Mouse (Mus musculus) heart, embryonic 12.5 days (tissue): Measurements from ENCODE around the gene Foxp4. TPM values are rescaled to one million over a fixed set of nuclear protein-coding genes. Genes with fewer than 3 reads are reported as not detected.
A peak's percentile ranks its signal among the peaks of the same experiment; 100 is the strongest.
"Not testable (repeated sequence)": the region's sequence is repeated elsewhere in the genome, so short reads cannot be mapped to it uniquely, and the experiment has no call there.

Source experiments
- ATAC-seq: fragments of 200-750 bp; cut with Nextera tagmentation; 2 replicates; pipeline ENCODE4 v1.8.0; 2017; ENCODE audit warnings: moderate TSS enrichment, moderate library complexity; ENCODE audit not compliant: insufficient number of reproducible peaks, low FRiP score
- H3K27ac ChIP-seq: fragments of 300-500 bp; sonication (generic); 2 replicates; pipeline ENCODE4 v1.5.1; 2016; ENCODE audit warnings: mild to moderate bottlenecking, moderate library complexity; ENCODE audit not compliant: poor library complexity, severe bottlenecking
- H3K27me3 ChIP-seq: fragments of 300-500 bp; sonication (generic); replicated peaks from 2 replicates; pipeline ENCODE4 v1.6.1; 2016; ENCODE audit warnings: mild to moderate bottlenecking, moderate library complexity
- H3K36me3 ChIP-seq: fragments of 300-500 bp; sonication (generic); 2 replicates; pipeline ENCODE4 v1.6.1; 2016; ENCODE audit warnings: mild to moderate bottlenecking, moderate library complexity
- H3K4me1 ChIP-seq: fragments of 300-500 bp; sonication (generic); replicated peaks from 2 replicates; pipeline ENCODE4 v1.6.1; 2016; ENCODE audit warnings: mild to moderate bottlenecking
- H3K4me2 ChIP-seq: fragments of 300-500 bp; sonication (generic); 2 replicates; pipeline ENCODE4 v1.6.1; 2016; ENCODE audit warnings: mild to moderate bottlenecking, moderate library complexity
- H3K4me3 ChIP-seq: fragments of 300-500 bp; sonication (generic); 2 replicates; pipeline ENCODE4 v1.5.1; 2016; ENCODE audit warnings: mild to moderate bottlenecking
- H3K9ac ChIP-seq: fragments of 300-500 bp; sonication (generic); 2 replicates; pipeline ENCODE4 v1.6.1; 2016; ENCODE audit warnings: mild to moderate bottlenecking, moderate library complexity
- H3K9me3 ChIP-seq: fragments of 300-500 bp; sonication (generic); replicated peaks from 2 replicates; pipeline ENCODE4 v1.6.1; 2016; ENCODE audit warnings: mild to moderate bottlenecking, moderate library complexity
- WGBS: fragments of 180-500 bp; shearing (Covaris S2); methylation state at CpG from one replicate; pipeline ENCODE4 v1.1.7; 2016; 5-methylcytosine and 5-hydroxymethylcytosine counted together
- polyA plus RNA-seq: library from polyadenylated mRNA; unstranded; fragments of >200 nt; fragmentation: Nextera tagmentation; extraction: Ambion mirVana; gene quantifications from 2 replicates; pipeline ENCODE4 v1.2.1, GENCODE M21; 2016

Gene Foxp4
- polyA plus RNA-seq, 1 experiment from 2014 or later = 20.7 TPM

- H3K27ac ChIP-seq = not testable (repeated sequence)
- ATAC-seq = peak; percentile 34; the same call in 1 of the 2 replicates
- WGBS = 8% methylated on average over 22 of the region's 22 CpGs
Observed at GRCm38 (mm10) chr17:47851798-47852360, 72.6 kb downstream of the Foxp4 start.

DNA sequence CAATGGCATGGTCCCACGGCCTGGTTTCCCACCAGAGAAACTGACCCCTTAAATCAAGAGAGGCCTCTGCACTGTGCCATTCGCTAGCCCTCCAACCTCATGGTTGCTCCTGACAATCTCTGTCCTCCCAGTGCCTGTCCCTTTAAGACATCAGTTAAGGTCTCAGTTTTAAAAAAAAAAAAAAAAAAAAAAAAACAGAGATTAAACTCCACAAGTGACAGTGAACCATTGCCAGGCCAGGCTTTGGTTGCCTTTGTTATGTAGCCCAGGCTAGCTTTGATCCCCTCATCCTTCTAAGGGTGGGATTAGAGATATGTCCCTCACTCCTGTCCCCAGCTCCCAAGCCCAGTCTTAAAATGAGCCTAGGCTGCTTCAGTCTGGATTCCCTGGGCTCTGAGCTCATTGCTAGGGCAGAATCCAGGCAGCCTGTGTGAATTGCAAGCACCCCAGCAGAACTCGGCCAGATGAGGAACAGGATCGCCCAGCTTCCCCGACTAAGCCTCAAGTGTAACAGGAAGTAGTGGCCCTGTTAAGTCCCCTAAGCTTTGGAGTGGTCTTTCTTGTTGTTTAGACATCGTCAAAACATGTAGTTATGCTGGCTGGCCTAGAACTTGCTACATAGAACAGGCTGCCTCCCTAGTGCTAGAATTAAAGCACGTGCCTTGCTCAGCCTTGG lies 73.7 kb downstream of the Foxp4 start:
- Histone ChIP-seq H3K9me3 (0 out of 2 replicates have a peak, but pooled peaks cover 3% of the 10 kb centered on the region), H3K9ac (no peak overlapping the region), H3K27ac (peak overlapping the region; percentile 88), H3K36me3 (no peaks in the 10 kb centered on the region), H3K27me3 (no peaks in the 10 kb centered on the region), H3K4me2 (no peak overlapping the region), H3K4me3 (no peak overlapping the region), H3K4me1 (peaks cover 32% of the 10 kb centered on the region)
- no peak for ATAC-seq
- WGBS = 62% methylated on average over 7 of the region's 7 CpGs

More at GRCm38 (mm10) chr17:47851798-47852360, 72.6 kb downstream of the Foxp4 start:
- peak overlapping the region; percentile 54; the same call in 1 of the 2 replicates for H3K9ac ChIP-seq
- H3K27me3 ChIP-seq, H3K36me3 ChIP-seq, H3K9me3 ChIP-seq: not testable (repeated sequence)
- H3K4me3 ChIP-seq = peak overlapping the region; percentile 29
- peaks cover 32% of the 10 kb centered on the region for H3K4me1 ChIP-seq
- peak overlapping the region; percentile 63 for H3K4me2 ChIP-seq

- Histone ChIP-seq H3K27me3 (no peaks in the 10 kb centered on the region), H3K4me3 (no peak overlapping the region), H3K27ac (peak overlapping the region; percentile 88), H3K9me3 (no peaks in the 10 kb centered on the region), H3K36me3 (no peaks in the 10 kb centered on the region), H3K9ac (no peak overlapping the region), H3K4me2 (0 out of 2 replicates have a peak overlapping the region, but pooled peaks have one; percentile 20), H3K4me1 (peaks cover 32% of the 10 kb centered on the region)
- WGBS = 40% methylated on average over 3 of the region's 3 CpGs
- ATAC-seq = no peak
Observed at GRCm38 (mm10) chr17:47850035-47850434, 74.4 kb downstream of the Foxp4 start.

GRCm38 (mm10) chr17:47847985-47848384 lies 76.5 kb downstream of the Foxp4 start:
- Histone ChIP-seq H3K9me3 (peaks cover 6% of the 10 kb centered on the region; the same call in 1 of the 2 replicates), H3K4me3 (no peak overlapping the region), H3K27me3 (no peaks in the 10 kb centered on the region), H3K4me1 (peaks cover 32% of the 10 kb centered on the region), H3K27ac (no peak overlapping the region), H3K9ac (no peak overlapping the region), H3K4me2 (no peak overlapping the region), H3K36me3 (no peaks in the 10 kb centered on the region)
- no peak for ATAC-seq
- WGBS = 77% methylated on average over 6 of the region's 6 CpGs

- Histone ChIP-seq H3K9me3 (peaks cover 6% of the 10 kb centered on the region; the same call in 1 of the 2 replicates), H3K9ac (no peak overlapping the region), H3K27me3 (no peaks in the 10 kb centered on the region), H3K4me1 (peaks cover 19% of the 10 kb centered on the region), H3K4me2 (no peak overlapping the region), H3K27ac (no peak overlapping the region), H3K4me3 (no peak overlapping the region), H3K36me3 (no peaks in the 10 kb centered on the region)
- 75% methylated on average over 11 of the region's 11 CpGs for WGBS
- ATAC-seq = no peak
Observed at GRCm38 (mm10) chr17:47845609-47846008, 78.8 kb downstream of the Foxp4 start.

GRCm38 (mm10) chr17:47843465-47843864 lies 81.0 kb downstream of the Foxp4 start:
- WGBS = 91% methylated on average over 3 of the region's 3 CpGs

GRCm38 (mm10) chr17:47841931-47842623 lies 82.4 kb downstream of the Foxp4 start:
- 64% methylated on average over 19 of the region's 19 CpGs for WGBS
- Histone ChIP-seq H3K27ac (peak overlapping the region; percentile 41), H3K9ac (no peak overlapping the region), H3K4me3 (no peak overlapping the region), H3K9me3 (peaks cover 6% of the 10 kb centered on the region; the same call in 1 of the 2 replicates), H3K4me2 (no peak overlapping the region), H3K4me1 (peaks cover 13% of the 10 kb centered on the region), H3K36me3 (no peaks in the 10 kb centered on the region), H3K27me3 (no peaks in the 10 kb centered on the region)
- ATAC-seq = peak; percentile 10; the same call in 1 of the 2 replicates

More at GRCm38 (mm10) chr17:47843465-47843864, 81.0 kb downstream of the Foxp4 start:
- peaks cover 6% of the 10 kb centered on the region; the same call in 1 of the 2 replicates for H3K9me3 ChIP-seq
- peaks cover 4% of the 10 kb centered on the region for H3K4me1 ChIP-seq
- ATAC-seq = no peak
- H3K9ac ChIP-seq = no peak overlapping the region
- H3K4me3 ChIP-seq = no peak overlapping the region
- H3K27me3 ChIP-seq = no peaks in the 10 kb centered on the region
- no peak overlapping the region for H3K4me2 ChIP-seq
- no peaks in the 10 kb centered on the region for H3K36me3 ChIP-seq
- H3K27ac ChIP-seq = no peak overlapping the region

DNA sequence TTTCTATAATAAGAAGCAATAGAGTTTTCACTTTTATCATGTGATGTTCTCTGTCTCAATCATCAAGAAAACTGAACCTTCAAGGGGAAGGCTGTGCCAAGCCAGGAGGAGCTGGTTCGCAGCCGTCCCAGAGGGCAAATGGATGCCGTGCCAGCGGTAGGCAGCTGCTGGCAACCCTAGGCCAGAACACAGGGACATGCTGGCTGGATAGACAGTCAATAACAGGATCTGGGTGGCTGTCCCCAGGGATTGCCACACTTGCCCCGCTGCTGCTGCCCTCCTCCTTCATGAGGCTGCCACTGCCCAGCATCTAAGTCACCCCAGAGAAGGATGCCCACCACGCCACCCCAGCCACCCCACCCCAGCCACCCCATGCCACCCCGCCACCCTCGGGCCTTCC lies 82.9 kb downstream of the Foxp4 start:
- Histone ChIP-seq H3K27ac (no peak overlapping the region), H3K4me2 (no peak overlapping the region), H3K36me3 (no peaks in the 10 kb centered on the region), H3K4me3 (no peak overlapping the region), H3K4me1 (peaks cover 13% of the 10 kb centered on the region), H3K9me3 (peaks cover 6% of the 10 kb centered on the region; the same call in 1 of the 2 replicates), H3K27me3 (no peaks in the 10 kb centered on the region), H3K9ac (no peak overlapping the region)
- ATAC-seq = no peak
- WGBS = 85% methylated on average over 8 of the region's 8 CpGs

GRCm38 (mm10) chr17:47837808-47838207 lies 86.6 kb downstream of the Foxp4 start:
- no peaks in the 10 kb centered on the region for H3K9me3 ChIP-seq
- H3K27me3 ChIP-seq = 0 out of 2 replicates have a peak, but pooled peaks cover 11% of the 10 kb centered on the region
- peak; percentile 38; the same call in 1 of the 2 replicates for ATAC-seq
- H3K27ac ChIP-seq = peak overlapping the region; percentile 12
- H3K36me3 ChIP-seq = no peaks in the 10 kb centered on the region
- 31% methylated on average over 6 of the region's 6 CpGs for WGBS
- H3K4me3 ChIP-seq = no peak overlapping the region
- H3K4me1 ChIP-seq = peaks cover 27% of the 10 kb centered on the region
- no peak overlapping the region for H3K4me2 ChIP-seq
- no peak overlapping the region for H3K9ac ChIP-seq

- Histone ChIP-seq H3K9me3 (no peaks in the 10 kb centered on the region), H3K4me3 (peak within 1 kb of the TSS; percentile 70), H3K27ac (peak within 1 kb of the TSS; percentile 79), H3K36me3 (peaks cover 16% of the 10 kb centered on the region), H3K4me1 (peaks cover 51% of the 10 kb centered on the region), H3K27me3 (0 out of 2 replicates have a peak, but pooled peaks cover 11% of the 10 kb centered on the region), H3K9ac (peak within 1 kb of the TSS; percentile 80), H3K4me2 (peak within 1 kb of the TSS; percentile 80)
- WGBS = 2% methylated on average over 18 of the region's 18 CpGs
- ATAC-seq = no peak
Observed at GRCm38 (mm10) chr17:47834482-47834767, 90.0 kb downstream of the Foxp4 start, which contains the start of gene Mdfi. Gene Mdfi (minus strand): TSS chr17:47834691.
